Mouse (Mus musculus) stomach, embryonic 15.5 days (tissue): ENCODE data around the gene Unc5cl. TPM values are rescaled to one million over a fixed set of nuclear protein-coding genes. Genes with fewer than 3 reads are reported as not detected.
A peak's percentile ranks its signal among the peaks of the same experiment; 100 is the strongest.
"Not testable (repeated sequence)": the region's sequence is repeated elsewhere in the genome, so short reads cannot be mapped to it uniquely, and the experiment has no call there.

Source experiments
- ATAC-seq: fragments of 200-750 bp; cut with Nextera tagmentation; 2 replicates; pipeline ENCODE4 v1.8.0; 2017; ENCODE audit warnings: low read depth, moderate number of reproducible peaks, moderate TSS enrichment; ENCODE audit not compliant: insufficient read depth, low FRiP score
- H3K27ac ChIP-seq: fragments of 300-500 bp; sonication (generic); 2 replicates; pipeline ENCODE4 v1.5.1; 2015; ENCODE audit warnings: mild to moderate bottlenecking, inconsistent platforms
- H3K27me3 ChIP-seq: fragments of 300-500 bp; sonication (generic); replicated peaks from 2 replicates; pipeline ENCODE4 v1.6.1; 2015; ENCODE audit warnings: inconsistent platforms
- H3K36me3 ChIP-seq: fragments of 300-500 bp; sonication (generic); 2 replicates; pipeline ENCODE4 v1.6.1; 2015; ENCODE audit warnings: inconsistent platforms
- H3K4me1 ChIP-seq: fragments of 300-500 bp; sonication (generic); 2 replicates; pipeline ENCODE4 v1.6.1; 2015; ENCODE audit warnings: inconsistent platforms
- H3K4me2 ChIP-seq: fragments of 300-500 bp; sonication (generic); 2 replicates; pipeline ENCODE4 v1.6.1; 2015; ENCODE audit warnings: mild to moderate bottlenecking, inconsistent platforms
- H3K4me3 ChIP-seq: fragments of 300-500 bp; sonication (generic); replicated peaks from 2 replicates; pipeline ENCODE4 v1.5.1; 2015; ENCODE audit warnings: inconsistent platforms
- H3K9ac ChIP-seq: fragments of 300-500 bp; sonication (generic); 2 replicates; pipeline ENCODE4 v1.6.1; 2015; ENCODE audit warnings: inconsistent platforms
- H3K9me3 ChIP-seq: fragments of 300-500 bp; sonication (generic); 2 replicates; pipeline ENCODE4 v1.6.1; 2016; ENCODE audit warnings: inconsistent platforms
- WGBS: fragments of 180-500 bp; shearing (Covaris S2); methylation state at CpG from one replicate; pipeline ENCODE4 v1.1.7; 2015; 5-methylcytosine and 5-hydroxymethylcytosine counted together
- polyA plus RNA-seq: library from polyadenylated mRNA; unstranded; fragments of >200 nt; fragmentation: Nextera tagmentation; extraction: Ambion mirVana; gene quantifications from 2 replicates; pipeline ENCODE4 v1.2.1, GENCODE M21; 2015

The Unc5cl gene
- polyA plus RNA-seq, 1 experiment from 2014 or later = 14.3 TPM

DNA sequence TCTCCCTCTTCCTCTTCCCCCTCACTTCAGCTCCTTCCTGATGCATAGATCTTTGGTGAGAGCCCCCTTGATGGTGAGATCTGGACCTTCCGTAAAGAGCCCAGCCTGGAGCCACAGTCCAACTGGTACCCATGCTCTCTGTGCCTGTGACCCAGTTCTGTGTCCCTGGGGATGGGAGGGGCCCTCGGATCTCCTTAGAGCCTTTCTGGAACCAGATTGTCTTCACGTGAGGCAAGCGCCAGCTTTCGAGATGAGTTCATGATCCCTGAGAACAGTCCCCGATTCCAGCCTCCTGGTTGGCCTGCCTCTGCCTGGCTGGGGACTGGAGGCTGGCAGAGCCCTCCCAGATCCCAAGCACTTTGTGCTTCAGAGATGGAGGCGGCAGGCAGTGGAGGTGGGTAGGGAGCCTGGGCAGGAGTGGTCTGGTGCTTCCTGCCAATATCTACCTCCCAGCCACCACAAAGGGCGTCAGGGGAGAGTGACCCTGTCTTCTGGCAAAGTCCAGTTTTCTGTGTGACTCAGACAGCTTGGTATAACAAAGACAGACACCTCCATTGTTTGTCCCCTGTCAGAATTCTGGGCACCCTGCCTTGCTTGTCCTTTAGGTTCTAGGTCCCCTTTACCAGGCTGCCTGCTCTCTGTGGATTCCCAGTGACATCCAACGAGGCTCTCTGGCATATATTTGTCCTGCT lies 2.8 kb upstream of the Unc5cl start:
- Histone ChIP-seq H3K4me3 (no peak overlapping the region), H3K27ac (no peak overlapping the region), H3K4me1 (0 out of 2 replicates have a peak, but pooled peaks cover 11% of the 10 kb centered on the region), H3K27me3 (no peaks in the 10 kb centered on the region), H3K4me2 (no peak overlapping the region), H3K9ac (no peak overlapping the region), H3K9me3 (no peaks in the 10 kb centered on the region), H3K36me3 (no peaks in the 10 kb centered on the region)
- WGBS = 66% methylated on average over 9 of the region's 9 CpGs
- ATAC-seq = no peak

DNA sequence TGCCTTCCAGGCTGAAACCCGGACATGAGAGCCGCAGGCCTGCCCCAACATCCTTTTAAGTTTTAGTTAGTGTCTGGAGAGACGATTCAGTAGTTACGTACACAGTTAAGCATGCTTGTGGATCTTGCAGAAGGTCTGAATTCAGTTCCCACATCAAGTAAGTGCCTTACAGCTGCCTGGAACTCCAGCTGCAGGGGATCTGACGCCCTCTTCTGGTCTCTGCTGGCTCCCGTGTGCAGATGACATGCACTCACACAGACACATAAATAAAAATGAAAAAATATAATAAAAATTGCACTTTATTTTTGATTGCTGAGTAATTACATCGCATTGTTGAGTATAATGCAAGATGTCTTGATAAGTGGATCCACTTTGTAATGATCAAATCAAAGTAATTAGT lies 1.2 kb upstream of the Unc5cl start:
- Histone ChIP-seq H3K27me3 (no peaks in the 10 kb centered on the region), H3K36me3 (no peaks in the 10 kb centered on the region), H3K27ac (no peak overlapping the region), H3K4me2 (no peak overlapping the region), H3K4me1 (0 out of 2 replicates have a peak, but pooled peaks cover 11% of the 10 kb centered on the region), H3K4me3 (no peak overlapping the region), H3K9me3 (no peaks in the 10 kb centered on the region), H3K9ac (no peak overlapping the region)
- ATAC-seq = no peak
- 73% methylated on average over 7 of the region's 7 CpGs for WGBS

DNA sequence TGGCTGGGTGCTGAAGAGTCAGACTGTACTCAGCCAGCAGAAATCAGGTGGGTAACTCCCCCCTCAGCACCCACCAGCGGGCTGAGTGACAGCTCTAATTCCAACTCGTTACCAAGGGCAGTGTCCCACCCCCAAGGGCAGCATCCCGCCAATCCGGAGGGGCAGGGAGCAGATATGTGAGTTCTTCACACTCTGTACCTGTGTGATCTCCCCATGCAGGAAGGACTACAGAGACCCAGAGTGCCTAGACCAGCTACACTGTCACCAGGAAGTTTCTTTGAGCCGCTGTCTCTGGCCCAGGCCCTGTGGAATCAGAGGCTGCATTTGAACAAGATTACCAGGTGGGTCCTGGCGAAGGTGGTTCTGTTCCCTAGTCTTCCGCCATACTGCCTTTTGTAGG lies 511 bp upstream of the Unc5cl start:
- 0 out of 2 replicates have a peak, but pooled peaks cover 11% of the 10 kb centered on the region for H3K4me1 ChIP-seq
- no peaks in the 10 kb centered on the region for H3K27me3 ChIP-seq
- peak overlapping the region; percentile 23; the same call in 1 of the 2 replicates for H3K27ac ChIP-seq
- H3K36me3 ChIP-seq = no peaks in the 10 kb centered on the region
- peak overlapping the region; percentile 22; the same call in 1 of the 2 replicates for H3K4me2 ChIP-seq
- 53% methylated on average over 7 of the region's 7 CpGs for WGBS
- no peak overlapping the region for H3K9ac ChIP-seq
- H3K9me3 ChIP-seq = no peaks in the 10 kb centered on the region
- H3K4me3 ChIP-seq = 0 out of 2 replicates have a peak overlapping the region, but pooled peaks have one; percentile 23
- ATAC-seq = no peak

DNA sequence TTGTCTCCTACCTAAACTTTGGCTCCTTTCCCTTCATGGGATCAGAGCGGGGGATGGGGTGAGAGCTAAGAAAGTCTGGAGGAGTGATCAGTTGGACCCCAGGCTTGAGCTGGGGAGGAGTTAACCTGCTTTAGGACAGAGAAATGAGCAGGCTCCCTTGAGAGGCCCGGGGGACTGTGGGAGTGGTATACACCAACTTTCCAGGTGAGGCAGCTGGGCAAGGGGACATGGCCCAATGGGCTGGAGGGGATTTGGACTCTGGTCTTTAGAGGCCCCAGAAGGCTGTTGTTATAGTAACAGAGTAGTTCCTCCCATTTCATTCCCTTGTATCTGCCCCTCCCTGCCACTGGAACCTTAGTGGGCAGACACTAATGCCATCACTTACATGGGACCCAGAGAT lies 1.3 kb downstream of the Unc5cl start:
- H3K9me3 ChIP-seq = no peaks in the 10 kb centered on the region
- no peaks in the 10 kb centered on the region for H3K36me3 ChIP-seq
- 0 out of 2 replicates have a peak, but pooled peaks cover 11% of the 10 kb centered on the region for H3K4me1 ChIP-seq
- no peaks in the 10 kb centered on the region for H3K27me3 ChIP-seq
- H3K4me2 ChIP-seq = peak overlapping the region; percentile 23
- H3K27ac ChIP-seq = peak overlapping the region; percentile 36; the same call in 1 of the 2 replicates
- WGBS = 68% methylated on average over 2 of the region's 2 CpGs
- no peak overlapping the region for H3K9ac ChIP-seq
- peak; percentile 29; the same call in 1 of the 2 replicates for ATAC-seq
- peak overlapping the region; percentile 23; the same call in 1 of the 2 replicates for H3K4me3 ChIP-seq

DNA sequence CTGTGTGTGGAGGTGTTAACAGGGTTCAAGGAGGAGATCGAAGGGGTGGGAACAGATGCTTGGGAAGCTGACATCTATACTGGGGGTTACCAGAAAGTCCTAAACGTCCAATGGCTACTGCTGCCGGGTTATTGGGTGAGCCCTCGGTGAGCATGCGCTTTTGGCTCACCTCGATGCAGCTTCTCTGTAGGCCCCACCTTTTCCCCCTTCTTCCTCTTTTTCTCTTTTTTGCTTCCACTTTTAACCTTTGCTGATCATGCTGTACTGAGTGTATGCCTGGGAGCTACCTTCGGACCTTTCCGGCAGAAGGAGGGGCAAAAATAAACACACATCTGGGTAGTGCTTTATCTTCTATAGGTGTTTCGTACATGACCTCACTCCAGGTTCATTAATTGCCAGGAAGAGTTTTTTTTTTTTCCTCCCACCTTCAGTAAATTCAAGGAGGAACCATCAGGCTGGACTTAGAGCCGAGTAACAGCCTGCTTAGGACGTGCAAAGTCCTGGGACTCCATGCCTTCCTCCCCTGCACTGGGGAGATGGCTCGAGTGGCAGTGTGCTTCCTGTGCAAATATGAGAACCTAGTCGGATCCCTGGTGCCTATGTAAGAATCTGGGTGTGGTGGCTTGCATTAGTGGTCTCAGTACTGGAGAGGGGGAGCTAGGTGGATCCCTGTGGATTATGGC lies 3.4 kb downstream of the Unc5cl start:
- H3K36me3 ChIP-seq = no peaks in the 10 kb centered on the region
- peak; percentile 32; the same call in 1 of the 2 replicates for ATAC-seq
- H3K4me1 ChIP-seq = 0 out of 2 replicates have a peak, but pooled peaks cover 3% of the 10 kb centered on the region
- peak overlapping the region; percentile 29 for H3K4me2 ChIP-seq
- no peaks in the 10 kb centered on the region for H3K27me3 ChIP-seq
- H3K9ac ChIP-seq = no peak overlapping the region
- WGBS = 56% methylated on average over 13 of the region's 13 CpGs
- H3K4me3 ChIP-seq = no peak overlapping the region
- H3K9me3 ChIP-seq = no peaks in the 10 kb centered on the region
- H3K27ac ChIP-seq = peak overlapping the region; percentile 61

DNA sequence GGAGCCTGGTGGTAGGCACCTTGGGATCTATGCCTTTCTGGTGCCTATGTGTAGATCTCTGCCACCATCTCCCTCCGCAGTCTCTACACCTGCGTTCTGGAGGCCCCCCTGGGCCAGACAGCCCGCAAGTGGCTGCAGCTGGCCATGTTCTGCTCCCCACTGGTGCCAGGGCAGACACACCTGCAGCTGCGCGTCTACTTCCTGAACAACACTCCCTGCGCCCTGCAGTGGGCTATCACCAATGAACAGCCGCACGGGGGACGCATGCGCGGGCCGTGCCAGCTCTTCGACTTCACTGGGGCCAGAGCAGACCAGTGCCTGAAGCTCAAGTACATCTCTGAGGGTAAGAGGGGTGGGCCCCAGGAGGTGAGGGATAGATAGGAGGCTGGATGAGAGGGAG lies 7.4 kb downstream of the Unc5cl start:
- H3K27me3 ChIP-seq = 0 out of 2 replicates have a peak, but pooled peaks cover 5% of the 10 kb centered on the region
- WGBS = 88% methylated on average over 13 of the region's 13 CpGs
- no peaks in the 10 kb centered on the region for H3K9me3 ChIP-seq
- H3K4me2 ChIP-seq = no peak overlapping the region
- no peak for ATAC-seq
- no peak overlapping the region for H3K4me3 ChIP-seq
- no peaks in the 10 kb centered on the region for H3K36me3 ChIP-seq
- no peak overlapping the region for H3K27ac ChIP-seq
- H3K4me1 ChIP-seq = 0 out of 2 replicates have a peak, but pooled peaks cover under 1% of the 10 kb centered on the region
- no peak overlapping the region for H3K9ac ChIP-seq

DNA sequence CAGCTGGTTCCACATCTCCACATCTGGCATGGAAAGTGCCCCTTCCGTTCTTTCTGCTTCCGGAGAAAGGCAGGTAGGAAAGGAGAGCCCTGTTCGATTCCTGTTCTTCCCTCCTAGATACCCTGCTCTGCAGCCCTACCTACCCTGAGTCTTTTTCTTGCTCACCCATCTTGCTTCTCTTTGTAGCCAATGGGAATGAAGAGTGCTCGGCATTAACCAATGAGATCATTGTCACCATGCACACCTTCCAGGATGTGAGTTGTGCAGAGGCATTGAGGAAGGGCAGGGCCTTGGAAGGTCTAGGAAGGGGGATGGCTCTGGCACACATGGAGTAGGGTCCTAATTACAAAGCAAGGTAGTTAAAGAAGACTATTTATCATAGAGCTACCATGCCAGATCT lies 8.7 kb downstream of the Unc5cl start:
- H3K9ac ChIP-seq = no peak overlapping the region
- no peaks in the 10 kb centered on the region for H3K9me3 ChIP-seq
- no peak overlapping the region for H3K27ac ChIP-seq
- H3K4me3 ChIP-seq = no peak overlapping the region
- H3K27me3 ChIP-seq = 0 out of 2 replicates have a peak, but pooled peaks cover 5% of the 10 kb centered on the region
- WGBS = 90% methylated on average over 4 of the region's 4 CpGs
- no peaks in the 10 kb centered on the region for H3K36me3 ChIP-seq
- no peak for ATAC-seq
- 0 out of 2 replicates have a peak, but pooled peaks cover 4% of the 10 kb centered on the region for H3K4me1 ChIP-seq
- H3K4me2 ChIP-seq = no peak overlapping the region

DNA sequence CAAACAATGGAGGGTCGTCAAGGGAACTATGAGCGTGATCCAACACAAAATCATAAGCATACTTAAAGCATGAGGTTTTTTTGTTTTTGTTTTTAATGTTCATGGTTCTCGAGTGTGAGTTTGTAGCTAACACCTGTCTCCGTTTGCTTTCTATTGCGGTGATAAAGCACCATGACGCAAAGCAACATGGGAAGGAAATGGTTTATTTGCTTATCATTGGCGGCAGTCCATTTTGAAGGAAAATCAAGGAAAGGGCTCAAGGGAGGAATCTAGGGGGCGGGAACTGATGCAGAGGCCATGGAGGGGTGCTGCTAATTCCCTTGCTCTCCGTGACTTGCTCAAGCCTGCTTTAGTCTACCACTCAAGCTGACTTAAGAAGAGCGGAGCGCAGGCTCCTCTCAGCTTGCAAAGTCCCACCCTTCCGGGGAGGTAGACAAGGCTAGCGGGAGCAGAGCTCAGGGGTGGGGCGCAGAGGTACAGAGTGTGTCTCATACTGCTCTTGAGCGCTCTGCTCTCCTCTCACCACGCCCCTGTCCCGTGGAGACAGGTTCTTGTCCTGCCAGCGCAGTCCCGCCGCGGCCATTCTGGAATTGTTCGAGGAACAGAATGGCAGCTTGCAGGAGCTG lies 12.2 kb downstream of the Unc5cl start:
- Histone ChIP-seq H3K27ac (no peak overlapping the region; the same call in 1 of the 2 replicates), H3K36me3 (no peaks in the 10 kb centered on the region), H3K4me3 (peak overlapping the region; percentile 13; the same call in 1 of the 2 replicates), H3K4me1 (0 out of 2 replicates have a peak, but pooled peaks cover 4% of the 10 kb centered on the region), H3K9me3 (no peaks in the 10 kb centered on the region), H3K4me2 (peak overlapping the region; percentile 42), H3K9ac (no peak overlapping the region), H3K27me3 (0 out of 2 replicates have a peak, but pooled peaks cover 5% of the 10 kb centered on the region)
- ATAC-seq = peak; percentile 75; the same call in 1 of the 2 replicates
- 28% methylated on average over 22 of the region's 22 CpGs for WGBS

DNA sequence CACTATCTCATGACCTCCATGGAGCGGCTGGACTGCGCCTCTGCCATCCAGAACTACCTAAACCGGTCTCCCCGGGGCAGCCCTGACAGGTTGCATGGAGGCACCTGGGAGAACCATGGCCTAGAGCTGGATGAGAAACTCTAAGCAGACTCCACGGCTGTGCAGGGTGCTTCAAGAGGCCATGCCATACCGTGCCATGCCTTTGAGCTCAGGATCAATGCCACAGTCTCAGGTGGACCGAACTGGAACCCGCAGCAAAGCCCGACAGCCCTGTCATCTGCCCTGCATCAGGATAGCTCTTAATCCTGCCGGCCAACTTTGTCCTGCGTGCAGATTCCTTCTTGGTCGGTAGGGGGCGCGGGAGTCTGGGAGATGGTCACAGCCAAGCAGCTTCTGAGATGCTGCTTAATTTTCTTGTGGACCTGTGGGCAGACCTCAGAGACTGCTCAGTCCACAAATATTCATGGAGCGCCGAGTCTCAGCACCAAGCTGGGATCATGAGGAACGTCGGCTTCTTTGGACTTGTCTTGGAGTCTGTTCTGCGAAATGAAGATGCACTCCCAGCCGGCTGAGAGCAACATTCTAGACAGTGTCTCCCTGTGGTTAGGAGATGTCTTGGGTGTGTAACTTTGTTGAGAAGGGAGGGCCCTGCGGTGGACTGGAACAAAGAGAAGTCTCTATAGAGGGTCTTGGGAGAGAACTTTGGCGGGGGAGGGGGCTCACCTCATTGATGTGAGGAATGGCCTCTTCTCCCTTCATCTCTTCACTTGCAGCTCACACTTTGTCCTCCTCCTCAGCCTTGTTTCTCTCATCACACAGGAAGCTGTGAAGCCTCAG lies 12.9 kb downstream of the Unc5cl start:
- H3K27me3 ChIP-seq = 0 out of 2 replicates have a peak, but pooled peaks cover 5% of the 10 kb centered on the region
- H3K27ac ChIP-seq = no peak overlapping the region
- H3K9ac ChIP-seq = no peak overlapping the region
- WGBS = 8% methylated on average over 22 of the region's 22 CpGs
- H3K4me3 ChIP-seq = peak overlapping the region; percentile 13; the same call in 1 of the 2 replicates
- peak overlapping the region; percentile 42 for H3K4me2 ChIP-seq
- ATAC-seq = peak; percentile 53; the same call in 1 of the 2 replicates
- no peaks in the 10 kb centered on the region for H3K36me3 ChIP-seq
- H3K9me3 ChIP-seq = no peaks in the 10 kb centered on the region
- 0 out of 2 replicates have a peak, but pooled peaks cover 4% of the 10 kb centered on the region for H3K4me1 ChIP-seq

DNA sequence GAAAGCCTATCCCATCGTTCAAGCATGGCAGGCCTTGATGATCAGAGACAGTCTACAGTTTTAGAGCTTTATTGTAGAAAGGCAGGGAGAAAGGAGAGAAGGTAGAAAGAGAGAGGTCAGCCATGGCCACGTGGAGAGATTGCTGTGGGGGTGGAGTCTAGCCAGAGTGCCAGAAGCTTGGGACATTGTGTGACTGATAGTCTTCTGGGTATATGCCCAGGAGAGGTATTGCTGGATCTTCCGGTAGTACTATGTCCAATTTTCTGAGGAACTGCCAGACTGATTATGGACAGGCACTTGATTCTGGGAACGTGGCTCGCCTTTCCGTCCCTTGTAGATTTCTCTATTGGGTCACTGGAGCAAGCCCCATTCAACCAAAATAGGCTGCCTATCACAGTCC lies 19.6 kb downstream of the Unc5cl start:
- H3K4me3 ChIP-seq, H3K9me3 ChIP-seq, H3K27me3 ChIP-seq, H3K27ac ChIP-seq, H3K4me2 ChIP-seq, H3K36me3 ChIP-seq, ATAC-seq, H3K4me1 ChIP-seq, H3K9ac ChIP-seq: not testable (repeated sequence)
- 85% methylated on average over 6 of the region's 6 CpGs for WGBS

DNA sequence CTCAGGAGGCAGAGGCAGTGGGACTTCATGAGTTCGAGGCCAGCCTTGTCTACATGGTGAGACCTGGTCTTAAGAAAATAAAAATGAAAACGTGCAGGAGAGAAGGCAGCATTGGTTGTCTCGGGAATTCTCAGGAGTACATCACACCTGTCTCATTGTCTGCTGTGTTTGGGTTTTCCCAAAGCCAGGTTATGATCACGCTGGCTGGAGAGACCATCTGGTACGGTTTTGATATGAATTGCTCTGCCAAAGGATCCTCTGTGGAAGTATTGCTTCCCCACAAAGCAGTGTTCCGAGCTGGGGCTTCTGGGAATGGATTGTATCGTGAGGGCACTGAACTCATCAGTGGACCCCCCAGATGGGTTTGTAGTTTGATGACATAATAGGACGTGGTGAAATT lies 20.7 kb downstream of the Unc5cl start:
- Histone ChIP-seq H3K4me2 (no peak overlapping the region), H3K27ac (no peak overlapping the region), H3K27me3 (no peaks in the 10 kb centered on the region), H3K9ac (no peak overlapping the region), H3K4me3 (no peak overlapping the region), H3K9me3 (no peaks in the 10 kb centered on the region), H3K4me1 (no peaks in the 10 kb centered on the region), H3K36me3 (no peaks in the 10 kb centered on the region)
- ATAC-seq = no peak
- 81% methylated on average over 8 of the region's 8 CpGs for WGBS
